Mouse (Mus musculus) erythroblast, adult 5-6 weeks (primary cell): Measurements from ENCODE around the gene Pik3r1. TPM values are rescaled to one million over a fixed set of nuclear protein-coding genes. Genes with fewer than 3 reads are reported as not detected.

ENCODE experiments used
- ATAC-seq: replicated peaks from 2 replicates; pipeline ENCODE4 v1.8.0; 2016; ENCODE audit warnings: moderate number of reproducible peaks, mild to moderate bottlenecking, moderate TSS enrichment, inconsistent platforms; ENCODE audit not compliant: poor library complexity, low FRiP score, severe bottlenecking
- total RNA-seq, 2 experiments: library from RNA; stranded (forward) in 1 of 2; stranded (reverse) in 1 of 2; fragments of 150-400 nt in 1 of 2; fragments of 200-764, 138-1000 nt in 1 of 2; gene quantifications; 2 replicates each; pipeline versions ENCODE4 v1.2.3 to v1.2.4; 2015 to 2017; ENCODE audit warnings: low replicate concordance in 2 of 2

Gene Pik3r1
- total RNA-seq, 2 experiments from 2014 or later, result 251 to 546 TPM

- ATAC-seq, result peak; percentile 43
Observed at GRCm38 (mm10) chr13:101768630-101768991, 594 bp upstream of the Pik3r1 start.

GRCm38 (mm10) chr13:101767013-101767808, 806 bp downstream of the Pik3r1 start:
- peak; percentile 26; the same call in 1 of the 2 replicates for ATAC-seq

- ATAC-seq, result no peak
Observed at GRCm38 (mm10) chr13:101766605-101767012, 1.4 kb downstream of the Pik3r1 start.

GRCm38 (mm10) chr13:101765976-101766375, 2.0 kb downstream of the Pik3r1 start:
- no peak for ATAC-seq

- no peak for ATAC-seq
Observed at GRCm38 (mm10) chr13:101764111-101764510, 3.9 kb downstream of the Pik3r1 start.

- ATAC-seq, result no peak
Observed at GRCm38 (mm10) chr13:101763676-101764075, 4.3 kb downstream of the Pik3r1 start.

- ATAC-seq, result no peak
Observed at GRCm38 (mm10) chr13:101763149-101763548, 4.9 kb downstream of the Pik3r1 start.

- no peak for ATAC-seq
Observed at GRCm38 (mm10) chr13:101761617-101762016, 6.4 kb downstream of the Pik3r1 start.

GRCm38 (mm10) chr13:101760953-101761352, 7.1 kb downstream of the Pik3r1 start:
- ATAC-seq, result 0 out of 2 replicates have a peak, but pooled peaks have one; percentile 28

GRCm38 (mm10) chr13:101760001-101760687, 7.9 kb downstream of the Pik3r1 start:
- ATAC-seq, result no peak

- no peak for ATAC-seq
Observed at GRCm38 (mm10) chr13:101759281-101759871, 8.6 kb downstream of the Pik3r1 start.

- no peak for ATAC-seq
Observed at GRCm38 (mm10) chr13:101757801-101758422, 10.1 kb downstream of the Pik3r1 start.

GRCm38 (mm10) chr13:101755228-101755627, 12.8 kb downstream of the Pik3r1 start:
- no peak for ATAC-seq

GRCm38 (mm10) chr13:101753639-101754038, 14.4 kb downstream of the Pik3r1 start:
- ATAC-seq, result no peak

- ATAC-seq, result no peak
Observed at GRCm38 (mm10) chr13:101751816-101752215, 16.2 kb downstream of the Pik3r1 start.

- ATAC-seq, result no peak
Observed at GRCm38 (mm10) chr13:101746012-101746595, 21.9 kb downstream of the Pik3r1 start.

- no peak for ATAC-seq
Observed at GRCm38 (mm10) chr13:101744943-101745342, 23.1 kb downstream of the Pik3r1 start.

- ATAC-seq, result no peak
Observed at GRCm38 (mm10) chr13:101744053-101744452, 24.0 kb downstream of the Pik3r1 start.

GRCm38 (mm10) chr13:101743247-101743646, 24.8 kb downstream of the Pik3r1 start:
- ATAC-seq, result no peak

GRCm38 (mm10) chr13:101742596-101742995, 25.4 kb downstream of the Pik3r1 start:
- no peak for ATAC-seq
